Mouse (Mus musculus) ovary, postnatal 14 days (tissue): ENCODE results near the gene Pip5k1b.
A peak's percentile ranks its signal among the peaks of the same experiment; 100 is the strongest.

Experiments used
- DNase-seq: peaks from one replicate; pipeline ENCODE4 v3.0.0; 2022; ENCODE audit warnings: low spot score

The Pip5k1b gene

DNA sequence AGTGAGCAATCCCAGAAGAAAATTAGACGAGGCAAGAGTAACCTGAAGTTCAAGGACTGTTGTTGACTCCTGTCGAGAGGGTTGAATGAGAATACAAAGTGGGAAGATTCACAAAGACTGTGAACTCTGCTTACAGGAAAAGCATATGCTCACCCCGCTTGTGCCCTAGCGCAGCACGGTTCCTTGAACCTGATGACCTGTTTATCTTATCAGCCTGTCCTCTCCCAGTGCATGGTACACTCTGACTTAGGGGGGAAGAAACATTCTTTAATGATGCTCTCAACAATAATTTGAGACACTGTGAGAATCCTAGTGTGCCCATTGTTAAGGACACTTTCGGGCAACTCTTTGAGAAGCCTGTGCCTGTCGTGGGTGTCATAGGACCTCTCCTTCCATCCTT lies 38.6 kb downstream of the Pip5k1b start:
- DNase-seq: no peak

DNA sequence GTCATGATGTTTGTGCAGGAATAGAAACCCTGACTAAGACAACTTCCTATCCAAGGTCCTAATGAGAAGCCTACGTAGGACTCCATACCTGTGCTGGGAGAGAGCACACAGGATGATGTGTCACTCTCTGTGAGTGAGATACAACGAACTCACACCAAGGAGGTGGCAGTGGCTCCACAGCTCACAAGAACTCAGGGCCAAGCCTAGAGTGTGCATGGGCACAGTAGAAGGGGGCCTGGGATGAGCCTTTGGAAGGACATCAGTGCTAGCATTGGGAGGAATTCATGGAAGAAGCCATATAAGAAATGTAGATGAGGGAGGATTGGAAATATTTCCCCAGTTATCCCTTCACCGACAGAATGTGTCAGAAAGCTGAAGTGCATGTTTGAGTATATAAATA lies 39.7 kb downstream of the Pip5k1b start:
- DNase-seq: no peak

DNA sequence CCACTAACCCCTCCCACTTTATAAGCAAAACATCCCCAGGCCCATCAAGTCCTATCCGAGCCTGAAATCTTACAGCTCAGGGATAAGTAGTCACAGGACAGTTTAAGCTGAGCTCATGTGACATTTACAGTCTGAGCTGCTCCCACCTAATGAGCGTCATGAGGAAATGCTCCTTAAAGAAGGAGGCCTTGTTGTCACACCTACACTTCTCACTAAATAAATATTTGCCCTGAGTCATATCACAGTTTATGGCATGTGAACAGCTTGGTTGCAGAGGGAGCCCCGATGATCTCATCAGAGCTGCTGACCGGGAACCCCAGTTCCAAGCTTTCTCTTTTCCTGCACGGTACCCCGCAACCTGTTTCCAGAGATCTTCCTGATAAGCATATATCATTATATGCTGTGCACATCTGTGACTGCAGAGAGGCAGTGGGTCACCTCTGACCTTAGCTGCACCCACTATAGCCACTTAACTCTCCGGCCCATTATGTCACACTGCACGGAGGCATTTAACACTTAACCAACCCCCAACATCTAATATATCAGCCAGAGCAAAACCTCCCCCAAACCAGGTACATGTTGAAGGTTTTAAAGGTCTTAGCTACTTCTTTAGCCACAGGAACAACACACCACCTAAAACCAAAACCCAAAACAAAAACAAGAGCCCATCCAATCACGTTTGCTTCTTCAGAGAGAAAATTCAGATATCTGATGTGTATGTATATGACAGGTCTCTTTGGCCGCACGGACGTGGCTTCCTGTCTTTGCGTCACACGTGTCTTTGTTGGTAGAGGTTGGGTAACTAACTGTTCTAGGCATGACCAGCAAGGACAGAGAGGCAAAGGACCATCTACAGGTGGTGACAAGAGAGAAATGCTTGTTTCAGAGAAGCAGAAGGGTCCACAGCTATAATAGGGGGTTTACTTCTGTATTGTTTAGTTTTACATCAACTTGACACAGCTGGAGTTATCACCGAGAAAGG lies 40.7 kb downstream of the Pip5k1b start:
- DNase-seq: no peak

DNA sequence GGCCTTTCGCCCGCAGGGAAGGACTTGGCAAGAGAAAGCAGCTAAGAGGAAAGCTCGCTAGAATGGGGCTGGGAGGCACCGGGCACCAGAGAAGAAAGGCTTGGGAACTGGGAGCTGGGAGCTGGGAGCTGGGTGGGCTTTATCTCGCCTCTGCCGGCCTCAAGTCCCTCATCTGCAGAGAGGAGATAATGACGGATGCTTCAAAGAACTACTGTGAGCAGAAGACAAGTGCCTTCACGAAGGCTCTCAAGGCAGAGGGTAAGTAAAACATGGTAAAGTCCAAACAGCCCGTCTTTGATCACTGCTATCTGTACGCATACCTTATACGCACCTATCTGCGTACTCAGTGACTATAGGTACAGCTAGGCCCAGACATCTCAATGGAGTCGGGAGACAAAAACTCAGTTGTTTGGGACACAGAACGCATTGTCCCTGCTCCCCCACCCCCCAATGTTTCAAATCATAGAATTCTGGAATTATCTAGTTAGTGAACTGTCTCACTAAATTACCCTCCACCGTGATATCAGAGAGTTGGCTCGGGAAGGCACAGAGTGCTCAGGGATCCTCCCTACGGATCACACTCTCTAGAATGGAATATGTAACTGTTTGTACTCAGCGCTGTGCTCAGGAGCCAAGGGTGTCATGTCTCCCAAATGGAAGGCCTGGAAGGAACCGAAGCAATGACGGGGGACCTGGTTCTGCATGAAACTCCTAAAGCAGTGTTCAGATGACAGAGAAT lies 42.4 kb downstream of the Pip5k1b start:
- DNase-seq: no peak

DNA sequence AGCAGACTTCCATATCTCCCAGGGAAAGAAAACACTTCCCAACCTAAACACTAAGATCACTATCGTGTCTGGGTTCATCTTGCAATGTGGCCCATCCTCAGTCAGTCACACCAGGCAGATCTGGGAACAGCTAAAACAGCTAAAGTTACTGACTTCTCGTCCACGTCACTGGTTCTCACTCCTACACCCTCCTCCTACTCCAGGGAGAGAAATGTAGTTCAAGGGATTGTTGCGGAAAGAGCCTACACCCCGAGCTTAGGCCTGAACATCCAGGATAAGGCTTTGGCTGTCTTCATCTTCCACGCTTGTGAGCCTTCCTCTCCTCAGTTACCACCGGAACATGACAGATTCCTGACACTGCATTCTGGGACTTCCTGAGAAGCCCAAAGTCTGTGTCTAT lies 43.7 kb downstream of the Pip5k1b start:
- DNase-seq: no peak

DNA sequence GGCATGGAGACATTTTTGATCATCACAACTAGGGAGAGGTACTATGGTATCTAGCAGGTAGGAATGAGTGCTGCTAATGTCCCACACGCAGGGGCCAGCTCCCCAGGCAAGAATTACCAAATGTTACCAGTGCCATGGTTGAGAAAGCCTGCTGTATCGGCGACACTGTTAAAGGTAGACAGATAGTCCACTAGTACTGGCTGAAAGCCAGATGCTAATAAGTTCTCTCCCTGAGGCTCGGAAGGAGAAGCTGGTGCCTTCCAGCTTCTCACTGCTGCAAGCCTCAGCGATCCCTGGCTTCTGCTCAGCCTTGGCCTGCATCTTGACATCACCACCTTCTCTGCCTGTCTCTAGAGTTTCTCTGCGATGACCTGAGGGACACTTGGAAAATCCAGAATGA lies 46.3 kb downstream of the Pip5k1b start:
- no peak for DNase-seq

DNA sequence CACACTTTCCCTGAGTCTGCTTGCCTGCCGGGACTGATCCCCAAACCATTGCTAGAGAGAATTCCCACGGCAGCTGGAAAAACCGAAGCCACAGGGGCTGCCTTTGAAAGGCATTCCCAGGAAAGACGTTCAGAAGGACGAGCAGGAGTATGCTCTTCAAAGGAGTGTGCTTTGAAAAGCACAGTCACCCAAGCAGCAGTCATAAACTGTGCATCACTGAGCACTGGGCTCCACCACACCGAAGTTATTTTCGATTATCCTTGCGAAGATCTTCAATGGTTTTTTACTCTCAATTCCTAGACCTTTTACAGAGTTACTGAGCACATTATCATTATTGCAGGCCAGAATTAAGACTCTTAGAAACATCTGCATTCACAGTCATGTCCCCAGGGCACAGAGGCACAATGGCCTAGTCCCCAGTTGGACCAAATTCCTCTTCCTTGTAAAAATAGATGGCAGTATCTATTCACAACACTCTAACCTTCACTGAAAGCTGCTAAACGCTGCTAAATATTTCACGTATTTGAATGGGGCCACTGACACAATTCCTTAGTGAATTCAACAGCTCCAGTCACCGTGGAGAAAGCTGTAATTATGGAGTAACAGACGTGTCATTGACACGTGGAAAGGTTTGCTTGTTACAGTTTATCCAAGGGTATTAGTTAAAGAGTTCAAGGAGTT lies 47.4 kb downstream of the Pip5k1b start:
- no peak for DNase-seq

DNA sequence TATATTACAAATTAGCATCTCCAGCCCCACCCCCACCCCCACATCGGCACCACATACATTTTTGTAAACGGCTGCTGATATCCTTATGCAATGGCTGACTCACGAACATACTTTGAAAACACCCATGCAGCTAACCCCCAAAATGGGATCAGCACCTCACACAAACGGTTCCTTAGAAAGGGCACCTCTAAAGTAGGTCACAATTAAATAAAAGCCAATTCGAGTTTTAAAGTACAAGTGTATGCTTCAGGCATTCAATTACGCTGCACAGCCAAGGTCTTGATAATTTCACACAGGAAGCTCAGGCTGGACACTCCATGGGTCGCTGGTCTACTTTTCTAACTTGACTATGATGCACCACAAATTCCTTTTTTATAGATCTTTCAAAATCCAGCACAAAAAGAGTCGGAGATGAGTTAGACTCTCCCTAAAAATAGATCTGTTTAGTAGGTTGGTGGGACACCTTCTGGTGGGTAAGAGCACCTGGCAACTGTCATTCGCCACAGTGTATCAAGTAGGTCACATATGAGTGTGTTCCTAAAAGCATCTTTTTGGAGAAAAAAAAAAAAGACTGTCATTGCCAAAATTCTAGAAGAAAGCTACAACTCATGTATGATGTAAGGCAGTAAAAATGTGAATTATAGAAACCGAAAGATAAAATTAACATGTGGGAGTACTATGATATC lies 52.8 kb downstream of the Pip5k1b start:
- DNase-seq: no peak

DNA sequence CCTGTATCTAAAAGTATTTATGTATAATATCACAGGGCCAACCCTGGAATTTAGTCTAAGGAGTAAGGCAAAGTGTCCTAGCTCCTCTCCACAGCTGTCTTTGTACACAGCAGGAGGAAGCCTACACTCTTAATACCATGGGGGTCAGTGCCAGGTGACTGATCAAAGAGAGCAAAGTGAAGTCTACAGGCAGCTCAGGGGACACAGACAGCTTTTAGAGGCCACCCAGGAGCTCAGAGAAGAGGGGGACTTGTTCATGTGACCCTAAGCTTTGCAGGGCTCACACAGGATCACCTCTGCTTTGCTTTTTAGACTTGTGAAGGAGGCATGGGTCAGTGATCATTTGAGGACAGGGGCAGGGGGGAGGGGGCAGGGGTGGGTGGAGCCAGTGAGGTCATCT lies 54.1 kb downstream of the Pip5k1b start:
- DNase-seq: no peak

DNA sequence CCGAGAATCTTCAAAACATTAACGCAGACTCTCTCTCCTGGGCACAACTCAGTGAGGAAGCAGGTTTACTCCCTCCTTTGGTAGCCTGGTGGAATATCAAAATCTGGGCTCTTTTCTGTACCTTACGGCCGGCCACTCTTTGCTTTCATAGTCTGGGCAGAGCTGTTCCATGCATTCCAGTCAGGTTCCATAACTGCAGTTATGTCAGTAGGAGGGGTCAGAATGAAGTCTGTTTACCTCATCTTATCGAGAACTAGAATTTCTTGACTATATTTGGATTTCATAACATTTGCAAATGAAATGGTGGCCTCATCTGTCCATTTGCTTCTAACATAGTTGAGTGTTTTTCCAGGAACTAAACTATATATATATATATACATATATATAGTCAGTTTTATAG lies 55.2 kb downstream of the Pip5k1b start:
- no peak for DNase-seq

DNA sequence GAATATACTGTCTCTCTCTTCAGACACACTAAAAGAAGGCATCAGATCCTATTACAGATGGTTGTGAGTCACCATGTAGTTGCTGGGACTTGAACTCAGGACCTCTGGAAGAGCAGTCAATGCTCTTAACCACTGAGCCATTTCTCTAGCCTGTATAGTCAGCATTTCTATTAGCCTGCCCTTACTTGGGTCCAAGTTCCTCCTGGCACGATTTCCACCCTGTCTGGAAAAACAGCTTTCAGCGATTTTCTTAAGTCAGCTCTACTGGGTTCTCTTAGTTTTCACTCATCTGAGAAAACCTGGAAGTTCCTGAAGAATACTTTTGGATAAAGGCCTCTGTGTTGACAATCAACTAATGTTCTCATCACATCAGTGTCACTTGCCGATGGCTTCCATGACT lies 56.4 kb downstream of the Pip5k1b start:
- DNase-seq: no peak

DNA sequence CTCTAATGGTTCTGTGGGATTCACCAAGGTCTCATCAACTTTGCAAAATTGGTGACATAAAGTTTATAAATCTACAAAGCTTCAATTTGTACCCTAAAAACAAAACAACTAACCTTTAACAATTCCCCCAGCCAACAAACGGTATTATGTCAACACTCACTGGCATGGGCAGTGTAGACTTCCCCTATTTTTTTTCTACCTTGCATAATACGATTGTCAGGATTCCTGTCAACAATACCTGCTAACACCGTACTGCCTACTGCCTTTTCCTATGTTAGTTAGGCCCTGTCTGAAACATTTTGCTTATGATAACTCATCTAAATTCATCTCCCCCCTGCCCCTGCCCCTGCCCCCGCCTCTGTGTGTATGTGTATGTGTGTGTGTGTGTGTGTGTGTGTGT lies 61.8 kb downstream of the Pip5k1b start:
- DNase-seq: no peak

DNA sequence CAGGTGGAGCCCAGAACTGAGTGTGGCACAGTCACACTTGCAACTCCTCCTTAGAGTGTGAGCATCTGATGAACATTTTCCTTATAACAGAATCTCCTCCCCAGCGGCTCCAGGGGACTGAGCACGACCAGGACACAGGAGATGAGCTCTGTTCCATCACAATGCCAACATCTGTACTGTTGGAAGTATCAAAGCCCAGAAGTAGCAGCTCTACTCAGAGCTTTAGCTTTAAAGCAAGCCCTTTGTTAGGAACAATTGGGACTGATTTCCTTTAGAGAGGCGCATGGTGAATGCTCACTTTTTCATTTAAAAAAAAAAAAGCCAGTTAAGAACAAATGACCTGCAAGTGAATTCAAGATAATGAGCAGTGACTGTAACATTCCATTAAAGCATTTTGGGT lies 63.8 kb downstream of the Pip5k1b start:
- DNase-seq: no peak

DNA sequence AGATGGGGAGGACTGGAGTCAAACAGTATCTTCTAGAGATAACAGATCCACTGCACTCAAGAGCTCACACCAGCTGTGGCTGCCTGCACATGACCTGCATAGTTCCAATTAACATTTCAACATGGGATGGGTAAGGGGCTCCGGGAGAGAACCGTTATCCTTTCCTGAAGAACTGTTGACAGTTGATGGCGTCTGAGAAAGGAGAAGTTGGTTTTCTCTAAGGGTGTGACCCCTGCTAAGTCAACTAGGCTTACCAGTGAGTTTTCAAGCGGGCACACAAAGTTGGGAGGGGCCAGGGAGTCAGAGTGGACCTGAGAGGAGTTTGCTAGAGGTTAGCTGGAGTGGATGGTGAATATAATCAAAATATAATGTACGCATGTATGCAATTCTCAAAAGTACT lies 65.4 kb downstream of the Pip5k1b start:
- DNase-seq: no peak

DNA sequence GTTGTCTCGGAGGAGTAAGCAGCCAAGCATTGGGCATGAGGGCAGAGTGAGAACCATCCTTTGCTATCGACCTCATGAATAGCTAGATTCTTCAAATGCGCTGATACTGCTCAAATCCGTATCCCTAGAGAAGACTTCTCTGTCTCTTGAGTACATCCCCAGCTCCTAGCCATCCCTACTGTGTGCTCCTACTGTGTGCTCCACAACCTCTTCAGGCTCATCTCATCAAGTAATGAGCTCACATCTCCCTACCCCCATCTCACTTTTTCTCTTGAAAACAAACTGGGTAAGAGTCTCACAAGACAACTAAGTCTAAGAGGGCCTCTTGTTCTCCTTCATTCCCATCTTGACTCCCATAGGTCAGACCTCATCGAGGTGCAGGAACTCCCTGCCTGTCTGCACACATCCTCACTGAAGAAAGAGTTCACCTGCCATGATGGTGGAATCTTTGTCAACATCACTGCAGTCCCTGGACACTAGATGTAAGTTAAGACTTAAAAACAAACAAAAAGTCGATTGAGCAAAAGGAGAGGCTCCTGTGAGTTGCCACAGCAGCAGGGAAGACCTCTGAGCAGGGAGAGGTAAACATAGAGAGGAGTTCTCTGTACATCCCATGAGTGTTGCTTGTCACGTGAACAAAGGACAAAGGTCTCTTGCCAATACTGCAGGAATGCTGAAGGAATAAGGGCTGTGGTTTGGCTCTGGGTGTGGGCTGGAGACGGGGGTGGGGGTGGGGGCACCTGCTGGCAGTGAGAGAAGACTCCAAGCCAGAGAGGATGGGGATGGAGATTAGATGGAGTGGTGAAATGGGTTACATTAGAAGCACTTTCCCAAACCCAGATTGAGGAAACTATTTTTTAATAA lies 69.0 kb downstream of the Pip5k1b start:
- no peak for DNase-seq

DNA sequence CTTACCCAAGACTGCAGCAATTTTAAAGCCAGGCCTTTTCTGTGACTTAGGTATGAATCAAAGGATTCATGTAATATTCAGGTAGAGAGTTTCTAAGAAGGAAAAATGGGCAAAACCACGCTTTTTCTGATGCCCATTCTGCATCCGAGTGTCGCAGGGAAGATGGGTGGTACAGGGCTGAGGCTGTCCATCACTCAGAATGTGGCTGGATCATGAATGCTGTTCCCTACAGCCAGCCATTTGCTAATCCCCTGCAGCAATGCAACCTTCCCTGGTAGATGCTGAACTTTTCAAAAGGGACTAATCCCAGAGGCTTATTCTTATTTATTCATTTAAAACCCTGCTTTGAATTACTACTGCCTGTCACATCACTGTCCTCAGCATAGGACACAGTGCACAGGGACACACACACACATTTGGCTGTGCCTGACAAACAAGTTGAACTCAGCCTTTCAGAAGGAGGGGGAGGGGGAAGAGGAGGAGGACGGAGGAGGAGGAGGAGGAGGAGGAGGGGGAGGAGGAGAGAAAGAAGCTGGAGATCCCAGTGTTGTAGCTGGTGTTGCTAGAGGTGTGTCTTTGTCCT lies 71.0 kb downstream of the Pip5k1b start:
- no peak for DNase-seq

DNA sequence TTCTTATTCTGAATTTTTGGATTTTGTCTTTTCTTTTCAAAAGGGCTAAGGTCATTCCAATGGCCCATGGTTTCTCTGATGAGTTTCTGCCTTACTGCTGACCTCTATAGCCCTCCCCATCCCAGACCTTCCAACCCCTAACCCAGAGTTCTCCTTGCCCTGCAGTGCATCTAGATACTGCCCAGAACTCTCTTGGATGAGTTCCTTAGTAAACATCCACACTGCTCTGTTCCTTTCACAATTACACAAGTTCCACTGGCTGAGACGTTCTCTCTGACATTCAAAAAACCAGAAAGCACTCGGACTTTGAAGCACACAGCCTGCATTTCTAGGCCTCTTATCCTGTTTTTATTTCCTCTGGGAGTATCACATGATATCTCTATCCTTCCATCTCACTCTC lies 74.8 kb downstream of the Pip5k1b start:
- no peak for DNase-seq

DNA sequence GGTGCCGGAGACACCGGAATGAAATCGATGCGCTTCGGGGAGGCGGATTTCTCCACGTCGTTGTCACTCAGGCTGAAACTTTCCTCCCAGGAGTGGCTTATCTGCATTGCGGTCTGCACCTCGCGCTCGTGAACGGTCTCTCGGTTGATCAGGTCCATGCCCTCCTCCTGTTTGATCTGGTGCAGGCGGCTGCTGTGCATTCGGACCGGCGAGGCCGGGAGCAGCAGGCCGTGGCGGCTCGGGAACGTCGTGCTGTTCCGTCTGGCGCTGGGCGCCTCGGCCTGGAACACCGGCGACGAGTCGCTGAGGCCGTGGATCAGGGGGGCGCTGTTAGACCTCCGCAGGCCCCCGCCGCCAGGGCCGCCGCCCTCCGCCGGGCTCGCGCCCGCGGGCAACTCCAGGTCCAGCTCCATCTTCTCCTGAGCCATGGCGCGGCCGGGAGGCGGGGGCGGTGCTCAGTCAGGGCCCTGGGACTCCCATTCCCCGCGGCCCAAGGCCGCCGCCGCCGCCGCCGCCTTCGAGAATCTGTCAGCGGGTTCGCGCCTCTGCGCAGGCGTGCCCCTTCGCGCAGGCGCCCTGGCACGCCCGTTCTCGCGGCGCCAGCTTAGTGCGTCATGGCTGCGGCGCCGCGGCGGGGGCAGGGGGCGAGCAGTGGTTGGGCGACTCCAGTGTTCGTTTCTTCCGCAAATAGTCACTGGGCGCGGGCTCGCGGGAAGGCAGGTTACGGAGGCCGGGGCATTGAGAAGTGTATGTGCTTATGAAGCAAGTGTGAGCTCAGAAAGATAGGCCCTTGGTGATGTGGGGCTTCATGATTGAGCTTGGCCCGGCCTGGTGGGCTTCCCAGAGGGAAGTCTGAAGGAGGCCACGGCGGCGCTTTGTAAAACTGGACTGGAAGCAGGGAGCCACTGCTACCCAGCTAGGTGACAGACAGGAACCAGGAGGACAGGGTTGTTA lies 78.5 kb downstream of the Pip5k1b start, which contains the start of gene Fam122a:
Gene Fam122a (minus strand): TSS at position 428 of the 954 bp plus-strand sequence.
- peak; percentile 92 for DNase-seq

DNA sequence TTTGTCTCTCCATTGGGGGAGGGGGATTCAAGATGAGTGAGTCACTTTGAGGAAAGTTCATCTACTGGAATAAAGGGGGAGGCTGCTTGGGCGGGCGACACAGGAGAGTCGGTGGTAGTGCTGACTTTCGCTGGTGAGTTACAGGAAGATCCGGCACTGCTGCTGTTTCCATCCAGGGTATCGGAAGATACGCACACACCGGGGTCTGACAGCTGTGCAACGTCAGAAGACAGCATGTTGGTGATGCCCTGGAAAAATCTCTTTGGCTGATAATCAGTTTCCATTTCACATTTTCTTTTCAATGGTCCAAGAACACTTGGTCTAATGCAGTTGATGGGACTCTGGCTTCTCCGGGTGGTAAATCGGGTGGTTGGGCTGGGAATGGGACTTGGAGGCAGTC lies 79.2 kb downstream of the Pip5k1b start:
- no peak for DNase-seq

DNA sequence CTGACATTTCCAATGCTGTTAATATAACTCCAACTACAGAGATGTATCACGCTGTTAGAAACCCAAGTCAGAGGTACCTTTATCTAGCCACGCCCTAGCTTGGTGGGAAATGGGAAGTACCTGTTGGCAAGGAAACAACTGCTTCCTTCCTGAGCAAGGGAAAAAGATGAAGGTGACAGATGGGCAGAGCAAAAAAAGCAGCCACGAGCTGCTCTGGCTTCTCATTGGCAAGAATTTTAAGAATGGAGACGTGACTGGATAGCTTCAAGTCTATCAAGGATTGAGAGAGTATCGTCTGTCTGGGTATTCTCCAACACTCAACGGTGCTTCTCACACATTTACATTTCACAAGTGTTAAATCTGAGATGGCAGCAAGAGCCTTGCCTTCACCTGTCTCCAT lies 80.4 kb downstream of the Pip5k1b start:
- DNase-seq: no peak
